Mouse (Mus musculus) lung, postnatal 0 days (tissue): ENCODE measurements at regions not wholly inside any gene's neighbourhood (a gene's known extent, or its start where the extent isn't known, plus 50 kb on each side); places are given as distances from the start of the nearest gene placed in this dataset.

Experiments
- CTCF ChIP-seq: IDR thresholded peaks from 2 replicates; pipeline ENCODE4 v1.5.1; 2016; ENCODE audit warnings: antibody characterized with exemption, mild to moderate bottlenecking
- EP300 ChIP-seq: IDR thresholded peaks from 2 replicates; pipeline ENCODE4 v1.6.1; 2016; ENCODE audit warnings: antibody characterized with exemption, mild to moderate bottlenecking, control low read depth

DNA sequence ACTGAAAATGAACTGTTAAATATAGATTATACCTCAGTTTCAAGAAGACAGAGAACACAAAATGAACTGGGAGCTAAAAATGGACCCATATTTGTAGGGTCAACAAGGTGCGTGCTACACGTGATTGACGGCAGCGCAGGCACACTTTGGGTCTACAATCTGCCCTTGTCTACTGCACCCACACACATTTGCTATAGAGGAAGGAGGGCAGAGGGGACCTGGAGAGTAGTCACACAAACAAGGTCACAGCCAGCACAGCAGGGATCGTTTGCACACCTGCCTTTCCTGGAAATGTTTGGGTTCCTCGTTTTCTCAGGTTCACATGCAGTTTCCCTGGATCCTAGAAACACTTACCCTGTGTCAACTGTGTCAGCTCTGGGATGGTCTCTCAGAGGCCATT, 63.3 kb upstream of the Cnksr3 start:
- TF ChIP-seq CTCF, result no peak
- TF ChIP-seq EP300, result no peak
